Mouse (Mus musculus): Measurements from ENCODE around the gene Efl1.

Efl1 gene

GRCm38 (mm10) chr7:82648353-82649080 lies at the start of gene Efl1, which contains the start of gene Saxo2:
Gene Efl1 (plus strand): TSS chr7:82648614.
Gene Saxo2 (minus strand): TSS chr7:82648528.
- in situ Hi-C loops (cut with MboI, MseI), result no loop called here

DNA sequence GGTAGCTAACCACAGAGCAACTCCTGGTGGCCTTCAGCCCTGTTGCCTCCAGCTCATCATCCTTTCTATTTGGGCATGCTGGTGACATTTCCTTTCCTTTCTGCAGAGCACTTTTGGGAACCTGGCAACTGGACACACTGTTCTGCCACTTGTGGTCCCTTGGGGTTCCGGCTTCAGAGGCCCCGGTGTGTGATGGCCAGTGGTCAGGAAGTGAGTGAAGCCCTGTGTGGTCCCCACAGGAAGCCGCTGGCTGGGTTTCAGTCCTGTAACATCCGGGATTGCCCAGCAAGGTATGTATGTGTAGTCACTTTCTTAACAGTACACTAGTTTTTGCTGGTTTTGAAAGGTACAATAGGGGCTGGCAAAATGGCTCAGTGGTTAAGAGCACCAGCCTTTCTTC lies 46.4 kb upstream of the Efl1 start:
- in situ Hi-C loops (cut with MboI, MseI), result no loop called here

GRCm38 (mm10) chr7:82605425-82605824 lies 43.0 kb upstream of the Efl1 start:
- in situ Hi-C loops (cut with MboI, MseI), result no loop called here

DNA sequence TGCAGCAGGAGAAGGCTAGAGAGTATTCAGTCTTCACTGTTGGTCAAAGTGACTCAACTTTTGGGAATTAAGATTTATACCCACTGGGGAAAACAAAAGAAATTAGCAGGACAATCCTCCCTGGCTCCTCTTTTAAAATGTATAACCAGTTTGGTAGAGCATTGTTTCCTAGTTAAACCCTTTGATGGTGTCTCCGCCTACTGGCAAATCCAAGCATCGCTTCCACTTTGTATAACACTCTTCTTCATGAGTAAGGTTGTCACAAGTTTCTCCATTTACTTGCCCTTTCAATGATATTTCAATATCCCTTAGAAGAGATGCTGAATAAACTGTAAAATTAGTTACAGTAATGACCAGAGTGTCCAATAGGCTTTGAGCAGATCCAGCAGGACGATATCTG lies 38.8 kb upstream of the Efl1 start:
- in situ Hi-C loops (cut with MboI, MseI), result no loop called here

DNA sequence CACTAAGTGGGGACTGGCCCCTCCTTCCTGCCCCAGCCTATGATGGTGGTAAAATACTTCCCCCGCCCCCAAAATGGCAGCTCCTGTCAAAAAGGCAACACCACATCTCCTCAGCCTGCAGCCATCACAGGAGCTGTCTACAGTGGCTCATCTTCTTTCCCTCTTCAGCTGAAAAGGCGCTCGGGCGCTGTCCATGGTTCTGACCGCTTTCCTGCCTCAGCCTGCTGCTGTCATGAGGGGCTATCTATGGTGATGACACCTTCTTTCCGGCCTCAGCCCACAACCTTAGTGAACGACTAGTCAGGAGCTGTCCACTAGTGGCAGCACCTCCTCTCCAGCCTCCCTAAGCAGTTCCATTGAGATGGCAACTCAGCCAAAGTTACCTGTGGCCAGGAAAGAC lies 23.1 kb upstream of the Efl1 start:
- in situ Hi-C loops (cut with MboI, MseI), result no loop called here

DNA sequence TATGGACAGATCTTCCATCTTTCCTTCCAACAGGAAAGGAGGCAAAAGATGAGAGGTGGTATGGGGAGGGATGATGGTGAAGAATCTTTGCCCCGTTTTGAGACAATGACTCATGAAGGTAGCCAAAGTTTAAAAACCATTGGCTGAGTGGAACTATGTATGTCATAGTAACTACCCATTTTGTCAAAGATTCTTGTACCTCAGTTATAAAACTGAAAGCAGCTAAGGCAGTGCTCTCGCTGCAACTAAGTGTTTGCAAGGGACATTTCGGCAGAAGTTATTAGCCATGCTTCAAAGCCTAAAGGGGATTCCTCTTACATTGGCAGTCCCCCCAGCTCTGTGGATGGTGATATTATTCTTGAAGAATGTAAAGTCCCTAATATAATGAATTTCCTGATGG lies 1.2 kb upstream of the Efl1 start:
- in situ Hi-C loops (cut with MboI, MseI), result no loop called here

- in situ Hi-C loops (cut with MboI, MseI), result no loop called here
Measured at GRCm38 (mm10) chr7:82647909-82648308, 505 bp upstream of the Efl1 start.

DNA sequence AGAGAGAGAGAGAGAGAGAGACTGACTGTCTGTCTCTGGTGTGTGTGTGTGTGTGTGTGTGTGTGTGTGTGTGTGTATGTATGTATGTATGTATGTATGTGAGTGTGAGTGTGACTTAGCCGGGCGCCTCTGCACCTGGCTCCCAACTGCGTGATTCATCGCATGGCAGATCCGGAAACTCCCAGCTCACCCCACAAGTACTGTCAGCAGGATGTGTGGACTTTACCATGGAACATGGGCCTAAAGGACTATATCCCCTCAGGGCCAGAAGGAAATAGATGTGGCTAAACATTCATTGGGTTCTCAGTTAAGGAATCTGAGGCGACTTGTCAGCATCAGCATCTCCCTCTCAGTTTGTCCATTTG lies 649 bp downstream of the Efl1 start:
- in situ Hi-C loops (cut with MboI, MseI), result no loop called here

DNA sequence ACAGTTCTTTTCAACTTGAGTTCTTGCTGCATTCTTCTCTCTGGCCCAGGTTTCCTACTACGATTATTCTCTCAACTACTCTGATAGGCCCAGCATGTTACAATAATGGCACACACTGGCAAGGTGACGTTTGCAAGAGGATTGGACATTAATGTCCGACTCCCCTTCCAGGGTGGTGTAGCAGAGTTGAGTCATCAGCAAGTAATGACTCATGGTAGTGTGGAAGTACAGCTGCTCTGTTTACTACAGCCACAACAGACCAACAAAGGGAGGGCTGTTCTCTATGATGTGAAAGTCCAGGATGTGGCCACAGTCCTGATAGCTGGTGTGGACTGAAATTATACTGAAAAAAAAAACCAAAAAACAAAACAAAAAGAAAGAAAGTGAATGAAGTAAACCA lies 16.2 kb downstream of the Efl1 start:
- in situ Hi-C loops (cut with MboI, MseI), result no loop called here

DNA sequence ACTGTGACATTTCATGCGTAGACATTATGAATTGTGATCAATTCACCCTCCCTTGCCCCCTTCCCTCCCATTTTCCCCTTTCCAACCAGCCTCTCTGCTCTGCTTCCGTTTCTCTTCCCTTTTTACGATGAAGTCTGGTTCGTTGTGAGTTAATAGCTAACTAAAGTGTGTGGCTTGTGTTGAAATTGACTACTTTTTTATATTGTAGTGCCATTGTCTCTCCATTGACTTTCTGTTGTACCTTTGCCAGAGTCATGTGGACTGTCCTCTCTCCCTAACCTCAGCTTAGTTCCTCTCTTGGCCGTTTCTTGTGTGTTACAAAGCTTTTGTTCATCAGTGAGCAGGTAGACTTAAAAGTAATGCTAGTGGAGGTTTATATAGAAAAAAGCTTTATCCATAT lies 27.6 kb downstream of the Efl1 start:
- in situ Hi-C loops (cut with MboI, MseI), result no loop called here

DNA sequence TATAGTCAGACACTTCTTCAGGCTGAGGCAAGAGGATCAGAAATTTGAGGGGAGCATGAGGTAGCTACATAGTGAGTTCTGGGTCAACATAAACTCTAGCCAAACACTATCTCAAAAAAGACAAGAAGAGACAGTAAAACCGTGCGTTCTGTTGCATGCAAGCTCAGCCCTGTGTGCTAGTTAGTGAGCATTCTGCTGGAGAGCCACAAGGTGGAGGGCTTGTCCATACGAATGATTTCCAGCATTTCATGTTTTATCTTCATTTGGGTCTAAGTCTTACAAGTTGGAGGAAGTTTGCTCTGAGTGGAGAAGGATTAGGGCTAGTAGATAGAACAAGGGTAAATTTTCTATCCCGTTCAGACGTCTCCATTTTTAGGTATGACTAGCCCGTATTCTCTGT lies 28.4 kb downstream of the Efl1 start:
- in situ Hi-C loops (cut with MboI, MseI), result no loop called here

DNA sequence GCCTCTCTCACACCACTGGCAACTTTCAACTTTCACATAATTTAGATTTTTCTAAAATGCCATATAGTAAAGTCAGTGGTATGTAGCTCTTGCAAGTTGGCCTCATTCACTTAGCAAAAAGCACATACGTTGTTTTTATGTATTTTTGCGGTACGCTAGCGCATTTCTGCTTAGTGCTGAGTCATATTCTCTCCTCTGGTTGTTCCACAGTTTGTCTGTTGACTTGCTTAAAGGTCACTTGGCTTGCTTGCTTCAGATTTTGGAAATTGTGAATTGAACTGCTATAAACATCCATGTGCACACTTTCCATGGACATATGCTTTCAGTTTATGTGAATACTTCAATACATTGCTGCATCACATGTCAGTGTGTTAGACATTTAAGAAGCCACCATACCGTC lies 31.5 kb downstream of the Efl1 start:
- in situ Hi-C loops (cut with MboI, MseI), result no loop called here

DNA sequence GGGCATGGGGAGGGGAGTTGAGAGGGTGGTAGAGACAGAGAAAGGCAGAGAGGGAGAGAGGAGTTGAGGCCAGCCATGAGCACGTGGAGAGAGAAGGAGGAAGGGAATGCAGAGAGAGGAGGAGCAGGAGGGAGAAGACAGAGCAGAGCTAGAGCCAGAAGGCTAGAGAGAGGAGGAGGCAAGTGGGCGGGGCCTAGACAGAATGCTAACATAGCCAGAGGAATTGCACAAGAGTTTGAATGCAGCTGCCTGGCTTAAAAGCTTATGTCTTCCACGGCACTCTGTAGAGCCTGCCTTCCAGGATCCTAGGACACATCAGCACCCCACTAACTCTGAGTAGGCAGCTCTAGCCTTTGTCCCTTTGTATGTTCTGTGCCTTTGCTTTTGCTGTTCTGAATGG lies 40.3 kb downstream of the Efl1 start:
- in situ Hi-C loops (cut with MboI, MseI), result no loop called here

DNA sequence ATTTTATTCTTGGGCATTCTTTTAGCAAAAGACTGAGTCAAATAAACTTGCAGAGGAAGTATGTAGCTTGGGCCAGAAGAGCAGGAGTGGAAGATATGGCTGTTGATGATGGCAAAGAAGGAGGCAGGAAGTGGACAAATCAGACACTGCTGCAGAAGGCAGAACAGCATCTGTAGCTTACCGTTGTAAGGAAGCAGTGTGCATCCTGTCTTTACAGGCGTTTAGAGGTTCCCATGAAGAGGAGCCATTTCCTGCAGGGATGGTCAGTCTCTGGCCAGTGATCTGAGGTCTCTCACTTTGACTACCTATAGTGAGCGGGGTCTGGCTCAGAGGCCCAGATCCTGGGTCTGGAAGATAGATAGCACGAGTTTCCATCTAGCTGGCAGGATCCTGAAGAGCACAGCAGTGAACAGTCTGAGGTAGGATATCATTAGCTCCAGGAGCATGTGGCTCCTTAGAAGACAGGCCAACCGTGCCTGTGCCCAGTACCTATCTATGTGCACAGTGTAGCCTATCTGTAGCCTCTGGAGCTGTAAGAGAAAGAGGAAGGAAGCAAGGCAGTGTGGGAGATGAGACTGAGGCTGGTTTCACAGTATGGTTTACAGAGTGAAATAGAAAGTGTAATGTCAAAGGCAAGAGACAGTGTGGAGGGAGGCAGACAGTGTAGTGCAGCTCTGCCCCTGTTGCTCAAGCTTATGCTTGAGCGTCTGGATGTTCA lies 42.8 kb downstream of the Efl1 start:
- in situ Hi-C loops (cut with MboI, MseI), result no loop called here

- in situ Hi-C loops (cut with MboI, MseI), result no loop called here
Measured at GRCm38 (mm10) chr7:82697668-82698067, 49.3 kb downstream of the Efl1 start.

DNA sequence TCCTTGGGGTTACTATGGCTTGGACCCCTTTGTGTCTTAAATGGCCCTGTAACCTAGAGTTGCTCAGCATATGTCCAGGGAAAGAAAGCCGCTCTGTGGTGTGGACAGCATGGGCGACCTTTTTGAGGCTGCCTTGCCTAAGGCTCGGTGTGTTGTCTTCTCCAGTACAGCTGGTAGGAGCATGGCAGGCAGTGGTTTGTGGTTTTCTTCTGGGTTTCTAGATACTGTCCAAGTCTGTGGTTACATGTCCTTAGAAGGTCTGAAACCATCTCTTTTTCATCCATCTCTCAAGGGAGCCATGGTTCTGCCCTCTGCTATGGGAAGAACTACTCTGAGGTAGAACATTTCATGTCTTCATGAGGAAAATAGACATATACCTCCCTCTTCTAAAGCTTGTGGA lies 50.6 kb downstream of the Efl1 start:
- in situ Hi-C loops (cut with MboI, MseI), result no loop called here

- in situ Hi-C loops (cut with MboI, MseI), result no loop called here
Measured at GRCm38 (mm10) chr7:82702384-82703343, 54.2 kb downstream of the Efl1 start.

DNA sequence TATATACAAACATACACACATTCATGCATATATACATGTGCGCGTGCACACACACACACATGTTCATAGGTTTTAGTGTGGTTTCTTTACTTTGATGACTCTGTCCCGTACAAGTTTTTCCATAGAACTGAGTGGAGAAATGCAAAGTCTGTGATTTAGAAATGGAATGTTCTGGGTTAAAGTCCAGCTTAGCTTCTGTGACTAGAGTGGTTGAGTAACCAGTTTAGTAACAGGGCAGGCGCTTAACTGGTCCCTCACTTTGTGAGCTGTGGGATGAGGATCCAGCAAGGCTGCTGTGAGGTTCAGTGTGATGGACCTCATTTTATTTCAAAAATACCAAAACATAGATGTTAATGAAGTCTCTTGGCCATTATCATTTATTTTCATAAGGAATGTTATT lies 60.8 kb downstream of the Efl1 start:
- in situ Hi-C loops (cut with MboI, MseI), result no loop called here

- in situ Hi-C loops (cut with MboI, MseI), result no loop called here
Measured at GRCm38 (mm10) chr7:82715210-82715911, 66.9 kb downstream of the Efl1 start.

- in situ Hi-C loops (cut with MboI, MseI), result no loop called here
Measured at GRCm38 (mm10) chr7:82715912-82716601, 67.6 kb downstream of the Efl1 start.

DNA sequence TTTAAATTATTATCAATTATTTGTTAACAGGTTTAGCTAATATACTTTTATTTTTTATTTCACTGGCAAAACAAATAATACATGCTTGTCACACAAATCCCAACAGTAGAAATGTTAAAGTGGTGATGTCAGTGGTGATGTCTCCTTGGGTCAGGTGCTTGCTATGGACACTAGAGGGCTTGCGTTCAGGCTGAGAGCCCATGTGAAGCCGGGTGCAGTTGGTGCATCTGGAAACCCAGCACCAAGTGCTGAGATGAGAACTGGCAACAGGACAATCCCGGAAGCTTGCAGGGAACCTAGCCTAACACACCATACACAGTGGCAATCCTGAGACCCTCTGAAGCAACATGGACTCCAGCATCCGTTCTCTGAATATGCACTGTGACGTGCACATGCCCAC lies 70.9 kb downstream of the Efl1 start:
- in situ Hi-C loops (cut with MboI, MseI), result no loop called here

Data from T-helper 1 cell (primary cell).